Mouse (Mus musculus) small intestine, adult 2 months (tissue): ENCODE measurements around the gene N4bp2l1. TPM values are rescaled to one million over a fixed set of nuclear protein-coding genes. Genes with fewer than 3 reads are reported as not detected.
"Not testable (repeated sequence)": the region's sequence is repeated elsewhere in the genome, so short reads cannot be mapped to it uniquely, and the experiment has no call there.

Experiments
- H3K27ac ChIP-seq: fragments of 200-500 bp; 2 replicates; pipeline ENCODE4 v1.5.1; 2012; ENCODE audit warnings: low read depth, low read length, control low read depth, inconsistent platforms; ENCODE audit not compliant: insufficient read depth
- H3K27me3 ChIP-seq: fragments of 200-500 bp; 2 replicates; pipeline ENCODE4 v1.6.1; 2012; ENCODE audit warnings: mild to moderate bottlenecking, moderate library complexity, low read length, inconsistent platforms; ENCODE audit not compliant: control insufficient read depth, insufficient read depth
- H3K36me3 ChIP-seq: fragments of 200-500 bp; 2 replicates; pipeline ENCODE4 v1.6.1; 2012; ENCODE audit warnings: mild to moderate bottlenecking, low read length, control low read depth, inconsistent platforms; ENCODE audit not compliant: control insufficient read depth, insufficient read depth
- H3K4me1 ChIP-seq: fragments of 200-500 bp; 2 replicates; pipeline ENCODE4 v1.6.1; 2012; ENCODE audit warnings: low read length, inconsistent platforms, mixed read lengths; ENCODE audit not compliant: control insufficient read depth, insufficient read depth, insufficient read length
- H3K4me3 ChIP-seq: fragments of 200-500 bp; 2 replicates; pipeline ENCODE4 v1.5.1; 2012; ENCODE audit warnings: low read depth, mild to moderate bottlenecking, control low read depth, inconsistent platforms, low read length, moderate library complexity
- CTCF ChIP-seq: fragments of 200-500 bp; IDR thresholded peaks from 2 replicates; pipeline ENCODE4 v1.5.1; 2012; ENCODE audit warnings: low read depth, mild to moderate bottlenecking, control low read depth, inconsistent platforms, low read length, moderate library complexity, mixed read lengths; ENCODE audit not compliant: insufficient replicate concordance, insufficient read length; ENCODE audit errors: extremely low read depth
- POLR2A ChIP-seq: fragments of 200-500 bp; IDR thresholded peaks from 2 replicates; pipeline ENCODE4 v1.6.1; 2012; ENCODE audit warnings: low read depth, mild to moderate bottlenecking, control low read depth, inconsistent platforms, low read length, moderate library complexity
- WGBS: fragments of 180-500 bp; shearing (Covaris S2); methylation state at CpG from one replicate; pipeline ENCODE4 v1.1.7; 2018; 5-methylcytosine and 5-hydroxymethylcytosine counted together
- polyA plus RNA-seq: library from polyadenylated mRNA; depleted of rRNA; stranded (reverse); fragments of >200 nt; gene quantifications from 2 replicates; pipeline ENCODE4 v1.2.3, GENCODE M21; 2012; rRNA removed

Gene N4bp2l1
- polyA plus RNA-seq, result 4.9 and 7.6 TPM in 2 replicates

DNA sequence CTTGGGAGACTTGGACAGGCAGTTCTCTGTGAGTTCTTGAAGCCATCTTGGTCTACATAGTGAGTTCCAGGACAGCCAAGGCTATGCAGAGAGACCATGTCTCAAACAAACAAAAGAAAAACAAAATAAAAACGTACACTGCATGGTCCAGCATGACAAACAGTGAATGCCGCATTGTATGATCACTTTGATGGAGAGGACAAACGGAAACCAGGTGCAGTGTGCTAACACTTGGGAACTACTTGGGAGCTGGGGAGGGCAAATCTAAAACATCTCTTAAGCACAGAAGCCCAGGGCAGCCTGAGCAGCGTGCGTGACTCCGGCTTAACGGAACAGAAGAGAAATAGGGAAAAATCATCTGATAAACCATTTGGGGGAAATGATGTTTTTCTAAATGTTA lies at the start of gene N4bp2l1:
Gene N4bp2l1, minus strand, starts transcription at position 101 of the 400 bp plus-strand sequence.
- H3K4me3 ChIP-seq, result no peak within 1 kb of the TSS
- H3K27me3 ChIP-seq, result no peaks in the 10 kb centered on the region
- H3K4me1 ChIP-seq, result peaks cover 15% of the 10 kb centered on the region
- H3K36me3 ChIP-seq, result no peaks in the 10 kb centered on the region
- 94% methylated on average over 7 of the region's 7 CpGs for WGBS
- peak within 1 kb of the TSS; percentile 83; the same call in 1 of the 2 replicates for H3K27ac ChIP-seq
- TF ChIP-seq POLR2A (no peak), CTCF (no peak)

- 84% methylated on average over 4 of the region's 4 CpGs for WGBS
- H3K36me3 ChIP-seq, result peaks cover 49% of the 10 kb centered on the region
- TF ChIP-seq CTCF (no peak), POLR2A (no peak)
- no peak overlapping the region for H3K27ac ChIP-seq
- H3K27me3 ChIP-seq, result no peaks in the 10 kb centered on the region
- no peak overlapping the region for H3K4me3 ChIP-seq
- no peaks in the 10 kb centered on the region for H3K4me1 ChIP-seq
These were observed 47.9 kb upstream of the N4bp2l1 start for GRCm38 (mm10) chr5:150644926-150645325.

GRCm38 (mm10) chr5:150643390-150643789 lies 46.4 kb upstream of the N4bp2l1 start:
- H3K27ac ChIP-seq, H3K4me3 ChIP-seq, H3K4me1 ChIP-seq, H3K27me3 ChIP-seq: not testable (repeated sequence)
- H3K36me3 ChIP-seq, result peaks cover 46% of the 10 kb centered on the region
- WGBS, result 98% methylated on average over 4 of the region's 4 CpGs

- H3K4me1 ChIP-seq, result no peaks in the 10 kb centered on the region
- WGBS, result 70% methylated on average over 3 of the region's 3 CpGs
- TF ChIP-seq CTCF, result no peak
- no peak for TF ChIP-seq POLR2A
- no peak overlapping the region for H3K4me3 ChIP-seq
- no peaks in the 10 kb centered on the region for H3K27me3 ChIP-seq
- H3K36me3 ChIP-seq, result peaks cover 48% of the 10 kb centered on the region
- no peak overlapping the region for H3K27ac ChIP-seq
These were observed 44.5 kb upstream of the N4bp2l1 start for GRCm38 (mm10) chr5:150641440-150641839.

DNA sequence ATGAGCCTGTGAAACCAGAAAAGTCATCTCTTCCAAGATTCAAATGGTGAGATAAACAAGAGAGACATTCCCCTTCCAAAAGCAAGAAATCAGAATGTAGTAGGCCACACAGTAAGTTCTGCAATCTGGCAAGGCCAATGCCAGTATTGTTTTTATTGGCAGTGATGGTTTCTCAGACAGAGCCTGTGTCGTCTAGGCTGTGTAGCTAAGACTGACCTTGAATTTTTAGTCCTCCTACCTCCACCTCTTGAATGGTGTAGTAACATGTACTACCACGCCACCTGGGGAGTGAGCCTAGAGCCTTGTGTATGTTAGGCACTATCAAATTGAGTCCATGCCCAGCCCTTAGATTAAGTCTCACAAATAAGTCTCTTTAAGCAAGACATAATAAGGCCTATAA lies 32.7 kb upstream of the N4bp2l1 start:
- H3K27me3 ChIP-seq, result no peaks in the 10 kb centered on the region
- H3K4me1 ChIP-seq, result no peaks in the 10 kb centered on the region
- H3K27ac ChIP-seq, result no peak overlapping the region
- 78% methylated on average over 2 of the region's 2 CpGs for WGBS
- TF ChIP-seq CTCF, result no peak
- TF ChIP-seq POLR2A, result no peak
- H3K4me3 ChIP-seq, result no peak overlapping the region
- peaks cover 10% of the 10 kb centered on the region for H3K36me3 ChIP-seq

DNA sequence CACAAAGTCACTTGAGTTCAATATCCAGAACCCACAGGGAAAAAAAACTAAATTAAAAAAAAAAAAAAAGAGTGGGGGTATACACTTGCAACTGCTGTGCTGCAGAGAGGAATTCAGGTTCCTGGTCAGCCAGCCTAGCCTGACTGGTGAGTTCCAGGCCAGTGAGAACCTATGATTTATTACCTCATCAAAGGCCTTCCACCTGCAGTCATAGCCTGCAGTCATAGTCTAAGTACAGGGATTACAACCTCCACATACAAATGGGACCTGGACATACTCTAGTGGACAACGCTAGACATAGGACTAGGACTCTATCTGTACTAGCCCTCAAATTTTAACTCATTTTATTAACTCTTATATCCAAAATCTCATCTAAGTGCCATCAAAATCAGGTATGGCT lies 32.3 kb upstream of the N4bp2l1 start:
- H3K27me3 ChIP-seq, result no peaks in the 10 kb centered on the region
- 91% methylated on average over 1 of the region's 1 CpGs for WGBS
- H3K4me1 ChIP-seq, result no peaks in the 10 kb centered on the region
- peaks cover 8% of the 10 kb centered on the region for H3K36me3 ChIP-seq
- TF ChIP-seq CTCF, result no peak
- no peak overlapping the region for H3K4me3 ChIP-seq
- no peak overlapping the region for H3K27ac ChIP-seq

- no peak overlapping the region for H3K27ac ChIP-seq
These were observed 28.5 kb upstream of the N4bp2l1 start for GRCm38 (mm10) chr5:150625528-150625927.

DNA sequence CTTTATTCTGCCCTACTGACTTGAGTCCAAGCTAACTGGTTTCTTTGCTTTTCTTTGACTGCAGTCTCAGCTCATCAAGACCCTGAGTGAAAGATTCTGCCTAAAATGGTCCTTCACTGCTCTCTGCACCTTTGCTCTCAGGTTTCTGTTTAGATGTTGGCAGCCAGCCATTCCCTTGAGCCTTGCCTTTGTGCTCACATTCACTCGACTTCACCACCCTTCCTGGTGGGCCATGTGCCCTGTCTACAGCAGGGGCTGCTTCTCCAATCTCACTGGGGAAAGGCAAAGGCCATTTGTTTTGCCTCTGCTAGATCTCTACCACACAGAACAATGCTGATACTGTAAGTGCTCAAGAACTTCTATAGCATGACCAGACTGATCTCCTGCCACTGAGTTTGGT lies 25.8 kb upstream of the N4bp2l1 start:
- Histone ChIP-seq H3K36me3 (no peaks in the 10 kb centered on the region; the same call in 1 of the 2 replicates), H3K27me3 (no peaks in the 10 kb centered on the region), H3K4me3 (no peak overlapping the region), H3K4me1 (peaks cover 7% of the 10 kb centered on the region; the same call in 1 of the 2 replicates), H3K27ac (0 out of 2 replicates have a peak overlapping the region, but pooled peaks have one; percentile 37)
- 8% methylated on average over 1 of the region's 1 CpGs for WGBS
- TF ChIP-seq POLR2A, result no peak
- TF ChIP-seq CTCF, result no peak

More at GRCm38 (mm10) chr5:150625528-150625927, 28.5 kb upstream of the N4bp2l1 start:
- Histone ChIP-seq H3K36me3 (peaks cover 5% of the 10 kb centered on the region; the same call in 1 of the 2 replicates), H3K4me1 (peaks cover 7% of the 10 kb centered on the region; the same call in 1 of the 2 replicates), H3K4me3 (no peak overlapping the region), H3K27me3 (no peaks in the 10 kb centered on the region)
- 27% methylated on average over 7 of the region's 7 CpGs for WGBS
- TF ChIP-seq CTCF (no peak), POLR2A (no peak)
